ENCODE assay signal across 7 mouse cellular contexts in the genomic region with DNA sequence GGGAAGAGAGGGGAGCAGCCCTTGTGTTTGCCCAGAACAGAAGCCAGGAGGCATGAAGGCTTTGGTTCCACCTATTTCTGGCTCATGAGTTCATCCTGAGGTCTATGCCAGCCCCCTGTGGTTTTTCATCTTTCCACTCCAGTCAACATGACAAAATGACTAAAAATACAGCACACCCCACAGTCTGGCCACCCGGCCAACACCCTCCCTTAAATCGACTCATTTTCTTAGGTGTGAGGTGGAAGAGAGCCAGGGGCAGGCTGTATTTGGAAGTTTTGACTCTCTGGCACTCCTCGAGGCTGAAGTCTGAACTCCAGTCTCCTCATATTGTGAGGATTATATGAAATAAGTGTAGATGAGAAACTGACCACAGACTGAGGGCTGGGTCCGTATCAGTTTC. TPM values are rescaled to one million over a fixed set of nuclear protein-coding genes. Genes with fewer than 3 reads are reported as not detected.
DNase-seq lines count a peak whose midpoint lies in the region; ATAC-seq and TF ChIP-seq lines count a peak whose summit lies in the region.

No protein-coding gene starts in this region.

- no peak for ATAC-seq in midbrain, embryonic 14.5 days (ENCODE audit: low FRiP score, low TSS enrichment)
- no peak for ATAC-seq in midbrain, embryonic 11.5 days (ENCODE audit: low FRiP score)

- TF ChIP-seq POLR2A in heart, adult 2 months (IDR thresholded peaks at IDR 0.05; ENCODE audit: insufficient read depth, low read depth, low read length): no peak

- H3K27me3 ChIP-seq in midbrain, embryonic 14.5 days (ENCODE audit: control insufficient read depth, insufficient read depth, low read length): no peaks in the 10 kb centered on the region
- no peaks in the 10 kb centered on the region for H3K27me3 ChIP-seq in midbrain, embryonic 11.5 days (ENCODE audit: control insufficient read depth, insufficient read depth, low read length)
- no peaks in the 10 kb centered on the region for H3K27me3 ChIP-seq in heart, adult 2 months (ENCODE audit: control insufficient read depth, insufficient read depth, low read length)

- intact Hi-C loops in heart, adult 2 months (cut with DNase I): no loop called here
- intact Hi-C loops in left cerebral cortex, postnatal 14 days (cut with DNase I): no loop called here

- H3K4me1 ChIP-seq in midbrain, embryonic 14.5 days (ENCODE audit: control insufficient read depth, insufficient read depth, low read length): no peaks in the 10 kb centered on the region
- H3K4me1 ChIP-seq in midbrain, embryonic 11.5 days (ENCODE audit: control insufficient read depth, insufficient read depth, low read length): no peaks in the 10 kb centered on the region
- peaks cover 1% of the 10 kb centered on the region; the same call in 1 of the 2 replicates for H3K4me1 ChIP-seq in heart, adult 2 months (ENCODE audit: control insufficient read depth, insufficient read depth, low read length)

- no peak overlapping the region for H3K4me3 ChIP-seq in midbrain, embryonic 14.5 days (replicated peaks; ENCODE audit: low read depth, low read length)
- no peak overlapping the region for H3K4me3 ChIP-seq in midbrain, embryonic 11.5 days (ENCODE audit: low read depth, low read length)
- H3K4me3 ChIP-seq in heart, adult 2 months: no peak overlapping the region

- H3K36me3 ChIP-seq in midbrain, embryonic 14.5 days (ENCODE audit: control insufficient read depth, insufficient read depth, low read length): no peaks in the 10 kb centered on the region
- H3K36me3 ChIP-seq in midbrain, embryonic 11.5 days (ENCODE audit: control insufficient read depth, insufficient read depth, low read length): no peaks in the 10 kb centered on the region
- no peaks in the 10 kb centered on the region for H3K36me3 ChIP-seq in heart, adult 2 months (ENCODE audit: control insufficient read depth, insufficient read depth, low read length)

- H3K79me2 ChIP-seq in heart, adult 2 months (replicated peaks; ENCODE audit: control insufficient read depth, insufficient read depth, low read length): no peaks in the 10 kb centered on the region

- H3K9me3 ChIP-seq in midbrain, embryonic 14.5 days (ENCODE audit: control insufficient read depth, low read length): no peaks in the 10 kb centered on the region
- no peaks in the 10 kb centered on the region for H3K9me3 ChIP-seq in midbrain, embryonic 11.5 days (ENCODE audit: control insufficient read depth, low read length)

- TF ChIP-seq EP300 in heart, adult 2 months (IDR thresholded peaks at IDR 0.05; ENCODE audit: insufficient read depth, low read depth, low read length): 0 out of 2 replicates have a peak, but pooled peaks have one; percentile 10

- no peak overlapping the region for H3K27ac ChIP-seq in midbrain, embryonic 14.5 days (replicated peaks; ENCODE audit: low read depth, low read length)
- H3K27ac ChIP-seq in midbrain, embryonic 11.5 days (ENCODE audit: low read depth, low read length): no peak overlapping the region
- no peak overlapping the region for H3K27ac ChIP-seq in heart, adult 2 months

- peak; percentile 74 for TF ChIP-seq CTCF in heart, adult 2 months (IDR thresholded peaks at IDR 0.05)

- H3K9ac ChIP-seq in midbrain, embryonic 14.5 days (replicated peaks; ENCODE audit: low read length): no peak overlapping the region
- no peak overlapping the region for H3K9ac ChIP-seq in midbrain, embryonic 11.5 days (ENCODE audit: low read length)
- no peak overlapping the region for H3K9ac ChIP-seq in heart, adult 2 months (ENCODE audit: low read depth, low read length)

- WGBS in midbrain, embryonic 14.5 days: 69% methylated on average over 4 of the region's 4 CpGs
- 65% methylated on average over 4 of the region's 4 CpGs for WGBS in midbrain, embryonic 11.5 days
- 24% methylated on average over 4 of the region's 4 CpGs for WGBS in heart, adult 2 months

- H3K4me2 ChIP-seq in midbrain, embryonic 14.5 days (ENCODE audit: low read length): no peak overlapping the region
- H3K4me2 ChIP-seq in midbrain, embryonic 11.5 days: no peak overlapping the region

- peak; percentile 3 for DNase-seq in midbrain, embryonic 14.5 days
- no peak for DNase-seq in midbrain, embryonic 11.5 days (ENCODE audit: low spot score, missing footprints)
- DNase-seq in cerebellum, adult 11 months: peak; percentile 94
- DNase-seq in heart, adult 2 months: peak; percentile 42 to 74
- DNase-seq in left cerebral cortex, postnatal 14 days (ENCODE audit: low spot score in 2 of 2): peak; percentile 39 to 85
- peak; percentile 29 to 47 for DNase-seq in right cerebral cortex, postnatal 10 days (ENCODE audit: low spot score in 2 of 2)
- DNase-seq in urinary bladder, postnatal 36 days (ENCODE audit: low spot score in 2 of 2): no peak

RNA-seq across cellular contexts. Expression of a gene that starts 55.0 kb away (rescaled TPM):
- 1,283 and 1,390 TPM in 2 replicates for polyA plus RNA-seq in midbrain, embryonic 14.5 days (2014; fragmentation: Nextera tagmentation; extraction: Ambion mirVana)
- 1,296 and 1,418 TPM in 2 replicates for polyA plus RNA-seq in midbrain, embryonic 11.5 days (2014; fragmentation: Nextera tagmentation; extraction: Ambion mirVana)
- 10 to 100 TPM; 65.8 to 74.6 TPM for total RNA-seq in heart, adult 2 months (2021)
- polyA plus RNA-seq in heart, adult 2 months (2012; rRNA removed): 27.7 and 43.2 TPM in 2 replicates
- 100 to 1,000 TPM; 544 to 592 TPM for total RNA-seq in left cerebral cortex, postnatal 14 days (2021)

Comparison
In these comparisons a context has a peak if more than half of its experiments do, and no peak if none do; other contexts are left out.
1. DNase-seq: peak in midbrain, embryonic 14.5 days (single experiment), cerebellum, adult 11 months (single experiment), heart, adult 2 months (2 of 2), left cerebral cortex, postnatal 14 days (2 of 2) and right cerebral cortex, postnatal 10 days (2 of 2); none in midbrain, embryonic 11.5 days (single experiment) and urinary bladder, postnatal 36 days (0 of 2).
2. RNA of a gene that starts 55.0 kb away (polyA plus RNA-seq): 1,283 to 1,390 TPM in midbrain, embryonic 14.5 days and 1,296 to 1,418 TPM in midbrain, embryonic 11.5 days; 27.7 to 43.2 TPM in heart, adult 2 months; every median in the first group is over 10 times any median in the second.